Mouse (Mus musculus) ES-Bruce4 (cell line): Measurements from ENCODE around the gene Nos1.

Experiments used
- CTCF ChIP-seq: IDR thresholded peaks from one replicate; pipeline ENCODE4 v1.8.1; 2011; ENCODE audit warnings: low read depth, low read length
- EP300 ChIP-seq: IDR thresholded peaks from 2 replicates; pipeline ENCODE4 v1.6.1; 2011; ENCODE audit warnings: low read depth, low read length; ENCODE audit not compliant: insufficient read depth
- POLR2A ChIP-seq: IDR thresholded peaks from one replicate; pipeline ENCODE4 v1.8.1; 2011; ENCODE audit warnings: low read length; ENCODE audit not compliant: insufficient read depth

- no peak for TF ChIP-seq POLR2A
- TF ChIP-seq EP300: no peak
- TF ChIP-seq CTCF: peak; percentile 91
Observed at GRCm38 (mm10) chr5:118004619-118005018, 223.8 kb downstream of the Nos1 start.
